Mouse (Mus musculus): ENCODE results near the gene Tcta. TPM values are rescaled to one million over a fixed set of nuclear protein-coding genes. Genes with fewer than 3 reads are reported as not detected.
A peak's percentile ranks its signal among the peaks of the same experiment; 100 is the strongest.

The Tcta gene
- polyA plus RNA-seq, 1 experiment from 2014 or later = 20.1 TPM

DNA sequence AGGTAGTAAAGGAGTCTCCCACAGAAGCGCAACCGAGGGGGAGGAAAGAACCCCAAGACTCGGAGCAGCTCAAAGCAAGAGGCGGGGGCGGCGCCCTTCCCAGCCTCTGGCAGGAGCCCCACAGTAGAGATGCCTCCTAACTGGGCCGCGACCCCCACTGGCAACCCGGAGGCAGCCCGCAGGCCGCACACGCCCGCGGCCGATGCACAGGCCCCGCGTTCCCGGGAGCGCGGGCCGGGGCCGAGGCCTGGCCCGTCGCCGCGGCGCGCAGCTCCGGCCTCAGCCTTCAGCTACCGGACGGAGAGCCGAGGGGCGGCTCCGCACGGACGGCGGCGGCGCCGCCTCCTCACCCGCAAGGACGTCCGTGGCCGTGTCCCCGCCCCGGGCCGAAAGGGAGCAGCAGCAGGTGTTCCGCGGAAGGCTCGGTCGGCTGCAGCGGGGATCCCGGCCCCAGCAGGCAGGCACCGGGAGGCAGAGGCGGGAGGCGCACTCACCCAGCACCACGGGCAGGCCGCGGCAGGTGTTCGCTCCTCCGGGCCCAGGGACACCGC, 42.8 kb downstream of the Tcta start:
- H3K27me3 ChIP-seq (ENCODE audit: insufficient read depth, low read length) = no peaks in the 10 kb centered on the region
- peak overlapping the region; percentile 95 for H3K4me3 ChIP-seq (ENCODE audit: low read depth, low read length)
- peak; percentile 49 for DNase-seq
- H3K4me2 ChIP-seq = peak overlapping the region; percentile 77
- H3K9ac ChIP-seq = peak overlapping the region; percentile 88
- under 1% methylated on average over 62 of the region's 62 CpGs for WGBS
- H3K4me1 ChIP-seq (ENCODE audit: insufficient read depth) = peaks cover 19% of the 10 kb centered on the region
- peak; percentile 47 for ATAC-seq (ENCODE audit: insufficient read depth)
- no peaks in the 10 kb centered on the region for H3K9me3 ChIP-seq (ENCODE audit: low read depth, low read length)
- TF ChIP-seq CTCF (IDR thresholded peaks at IDR 0.05; ENCODE audit: low read depth) = no peak
- no peaks in the 10 kb centered on the region for H3K36me3 ChIP-seq (ENCODE audit: insufficient read depth)
- H3K27ac ChIP-seq (ENCODE audit: low read depth) = peak overlapping the region; percentile 95

DNA sequence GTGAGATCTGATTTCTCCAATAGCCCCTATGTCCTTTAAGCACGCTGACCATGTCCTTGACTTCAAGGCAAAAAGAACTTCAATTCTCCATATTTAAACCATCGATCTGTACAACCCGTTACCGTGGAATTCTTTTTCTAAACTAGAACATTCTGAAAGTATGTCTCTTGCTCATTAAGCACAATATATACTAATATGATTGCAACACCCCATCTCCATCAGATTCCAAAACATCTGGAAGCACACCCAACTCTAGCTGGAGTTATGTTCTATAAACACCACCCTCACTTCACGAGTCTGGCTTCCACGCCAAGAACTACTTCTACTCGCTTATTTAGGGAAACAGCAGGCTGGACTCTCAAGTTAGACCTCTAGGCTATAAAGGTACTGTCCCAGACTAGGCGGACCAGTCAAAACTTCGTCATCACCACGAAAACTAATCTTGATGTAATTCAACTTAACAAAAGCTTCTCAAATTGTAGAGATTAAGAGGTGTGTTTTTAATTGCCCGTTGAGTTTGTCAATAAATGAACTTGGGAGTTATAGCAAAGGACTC, 43.4 kb downstream of the Tcta start:
- peak overlapping the region; percentile 77 for H3K4me2 ChIP-seq
- H3K9me3 ChIP-seq (ENCODE audit: low read depth, low read length) = no peaks in the 10 kb centered on the region
- no peak for DNase-seq
- peak overlapping the region; percentile 88 for H3K9ac ChIP-seq
- H3K36me3 ChIP-seq (ENCODE audit: insufficient read depth) = no peaks in the 10 kb centered on the region
- H3K27me3 ChIP-seq (ENCODE audit: insufficient read depth, low read length) = no peaks in the 10 kb centered on the region
- no peak for ATAC-seq (ENCODE audit: insufficient read depth)
- peak overlapping the region; percentile 95 for H3K4me3 ChIP-seq (ENCODE audit: low read depth, low read length)
- peak overlapping the region; percentile 95; the same call in 1 of the 2 replicates for H3K27ac ChIP-seq (ENCODE audit: low read depth)
- TF ChIP-seq CTCF (IDR thresholded peaks at IDR 0.05; ENCODE audit: low read depth) = no peak
- H3K4me1 ChIP-seq (ENCODE audit: insufficient read depth) = peaks cover 19% of the 10 kb centered on the region
- WGBS = 34% methylated on average over 11 of the region's 11 CpGs

DNA sequence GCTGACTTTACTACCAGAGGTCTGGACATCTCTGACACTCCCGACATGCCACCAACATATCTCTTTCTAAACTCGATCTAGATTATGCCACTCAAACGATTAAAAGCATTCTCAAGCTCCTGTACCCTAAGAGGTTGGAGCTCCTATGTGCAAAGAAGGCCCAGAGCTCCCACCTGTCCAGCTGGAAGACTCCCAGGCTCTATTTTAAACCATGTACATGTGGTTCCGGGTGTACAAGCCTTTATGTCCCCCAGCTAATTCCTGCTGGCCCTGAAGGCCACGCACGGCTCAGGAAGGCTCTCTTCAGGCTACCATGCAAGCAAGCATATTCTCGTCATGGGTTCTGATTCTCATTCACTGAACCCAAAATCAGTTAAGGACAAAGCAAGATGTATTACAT, 44.1 kb downstream of the Tcta start:
- peak overlapping the region; percentile 88; the same call in 1 of the 2 replicates for H3K9ac ChIP-seq
- H3K27ac ChIP-seq (ENCODE audit: low read depth) = no peak overlapping the region
- H3K9me3 ChIP-seq (ENCODE audit: low read depth, low read length) = no peaks in the 10 kb centered on the region
- no peak for ATAC-seq (ENCODE audit: insufficient read depth)
- peak overlapping the region; percentile 77 for H3K4me2 ChIP-seq
- no peak for DNase-seq
- WGBS = 57% methylated on average over 7 of the region's 7 CpGs
- no peaks in the 10 kb centered on the region for H3K27me3 ChIP-seq (ENCODE audit: insufficient read depth, low read length)
- no peaks in the 10 kb centered on the region for H3K36me3 ChIP-seq (ENCODE audit: insufficient read depth)
- no peak for TF ChIP-seq CTCF (IDR thresholded peaks at IDR 0.05; ENCODE audit: low read depth)
- H3K4me1 ChIP-seq (ENCODE audit: insufficient read depth) = peaks cover 19% of the 10 kb centered on the region
- H3K4me3 ChIP-seq (ENCODE audit: low read depth, low read length) = peak overlapping the region; percentile 95

DNA sequence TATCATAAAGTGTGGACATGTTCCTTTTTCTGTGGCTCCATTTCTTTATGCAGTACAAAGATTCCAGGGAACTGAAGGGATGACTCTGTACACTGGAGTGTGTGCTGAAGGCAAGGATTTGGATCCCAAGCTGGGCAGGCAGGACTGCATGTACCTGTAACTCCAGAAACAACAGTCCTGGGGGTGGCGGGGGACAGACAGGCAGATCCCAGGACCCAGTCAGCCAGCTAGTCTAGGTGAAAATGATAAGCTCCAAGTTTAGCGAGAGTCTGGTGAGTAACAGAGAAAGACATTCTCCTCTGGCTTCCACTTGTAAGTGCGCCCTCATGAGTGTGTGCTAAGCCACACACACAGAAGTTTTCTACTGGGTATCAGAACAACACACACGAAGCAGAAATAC, 45.4 kb downstream of the Tcta start:
- WGBS = 64% methylated on average over 4 of the region's 4 CpGs
- ATAC-seq (ENCODE audit: insufficient read depth) (no peak), DNase-seq (no peak)
- H3K9ac ChIP-seq = no peak overlapping the region
- H3K4me3 ChIP-seq (ENCODE audit: low read depth, low read length) = no peak overlapping the region
- TF ChIP-seq CTCF (IDR thresholded peaks at IDR 0.05; ENCODE audit: low read depth) = no peak
- H3K4me1 ChIP-seq (ENCODE audit: insufficient read depth) = peaks cover 15% of the 10 kb centered on the region
- no peaks in the 10 kb centered on the region for H3K9me3 ChIP-seq (ENCODE audit: low read depth, low read length)
- H3K4me2 ChIP-seq = no peak overlapping the region
- no peak overlapping the region for H3K27ac ChIP-seq (ENCODE audit: low read depth)
- H3K36me3 ChIP-seq (ENCODE audit: insufficient read depth) = no peaks in the 10 kb centered on the region
- no peaks in the 10 kb centered on the region for H3K27me3 ChIP-seq (ENCODE audit: insufficient read depth, low read length)

Other genes starting within 250 kb of the Tcta start
- 0.18 and 0.20 TPM in 2 replicates for gene Mst1, start 225.7 kb downstream of the Tcta start, polyA plus RNA-seq (2014; fragmentation: Nextera tagmentation; extraction: Ambion mirVana)
- 27.9 and 30.9 TPM in 2 replicates for gene Rnf123, start 222.8 kb downstream of the Tcta start, polyA plus RNA-seq (2014; fragmentation: Nextera tagmentation; extraction: Ambion mirVana)
- gene Apeh, start 211.6 kb downstream of the Tcta start, polyA plus RNA-seq (2014; fragmentation: Nextera tagmentation; extraction: Ambion mirVana) = 49.4 and 49.9 TPM in 2 replicates
- 0.15 and 0.24 TPM in 2 replicates for gene Bsn, start 115.8 kb downstream of the Tcta start, polyA plus RNA-seq (2014; fragmentation: Nextera tagmentation; extraction: Ambion mirVana)
- 102 and 106 TPM in 2 replicates for gene Dag1, start 42.2 kb downstream of the Tcta start, polyA plus RNA-seq (2014; fragmentation: Nextera tagmentation; extraction: Ambion mirVana)
- gene Nicn1, start 15.7 kb downstream of the Tcta start, polyA plus RNA-seq (2014; fragmentation: Nextera tagmentation; extraction: Ambion mirVana) = 33.1 and 34.3 TPM in 2 replicates
- 20.9 and 21.3 TPM in 2 replicates for gene Amt, start 9.3 kb downstream of the Tcta start, polyA plus RNA-seq (2014; fragmentation: Nextera tagmentation; extraction: Ambion mirVana)
- 321 and 332 TPM in 2 replicates for gene Rhoa, start within 50 bp of the Tcta start, polyA plus RNA-seq (2014; fragmentation: Nextera tagmentation; extraction: Ambion mirVana)
- 617 and 664 TPM in 2 replicates for gene Gpx1, start 32.7 kb upstream of the Tcta start, polyA plus RNA-seq (2014; fragmentation: Nextera tagmentation; extraction: Ambion mirVana)
- 110 and 113 TPM in 2 replicates for gene Usp4, start 41.7 kb upstream of the Tcta start, polyA plus RNA-seq (2014; fragmentation: Nextera tagmentation; extraction: Ambion mirVana)
- gene 1700102P08Rik, start 86.6 kb upstream of the Tcta start, polyA plus RNA-seq (2014; fragmentation: Nextera tagmentation; extraction: Ambion mirVana) = 0.78 and 1.1 TPM in 2 replicates
- gene Ccdc36, start 122.3 kb upstream of the Tcta start, polyA plus RNA-seq (2014; fragmentation: Nextera tagmentation; extraction: Ambion mirVana) = 3.0 and 4.1 TPM in 2 replicates
- not detected in 2 replicates for gene BC048562, start 130.3 kb upstream of the Tcta start, polyA plus RNA-seq (2014; fragmentation: Nextera tagmentation; extraction: Ambion mirVana)
- 46.7 and 46.9 TPM in 2 replicates for gene Ccdc71, start 154.4 kb upstream of the Tcta start, polyA plus RNA-seq (2014; fragmentation: Nextera tagmentation; extraction: Ambion mirVana)
- gene Klhdc8b, start 155.4 kb upstream of the Tcta start, polyA plus RNA-seq (2014; fragmentation: Nextera tagmentation; extraction: Ambion mirVana) = 46.4 and 46.7 TPM in 2 replicates
- 47.9 and 48.6 TPM in 2 replicates for gene Lamb2, start 173.6 kb upstream of the Tcta start, polyA plus RNA-seq (2014; fragmentation: Nextera tagmentation; extraction: Ambion mirVana)
- 56.9 and 63.3 TPM in 2 replicates for gene Usp19, start 184.4 kb upstream of the Tcta start, polyA plus RNA-seq (2014; fragmentation: Nextera tagmentation; extraction: Ambion mirVana)
- 97.1 and 97.7 TPM in 2 replicates for gene Qars, start 201.5 kb upstream of the Tcta start, polyA plus RNA-seq (2014; fragmentation: Nextera tagmentation; extraction: Ambion mirVana)
- gene Qrich1, start 210.6 kb upstream of the Tcta start, polyA plus RNA-seq (2014; fragmentation: Nextera tagmentation; extraction: Ambion mirVana) = 139 and 145 TPM in 2 replicates